Mouse (Mus musculus): ENCODE measurements around the gene Tmem274.
"Not testable (repeated sequence)": the region's sequence is repeated elsewhere in the genome, so short reads cannot be mapped to it uniquely, and the experiment has no call there.

Tmem274 gene

GRCm38 (mm10) chr4:149477078-149477477 is at the start of gene Tmem274:
Tmem274 (plus strand) TSS chr4:149477378.
- in situ Hi-C loops (cut with MboI; ENCODE audit: low sequenced_read_pairs) = no loop called here

- in situ Hi-C loops (cut with MboI; ENCODE audit: low sequenced_read_pairs) = no loop called here
Observed at GRCm38 (mm10) chr4:149429592-149429991, 47.6 kb upstream of the Tmem274 start.

GRCm38 (mm10) chr4:149431887-149432286 is 45.3 kb upstream of the Tmem274 start:
- in situ Hi-C loops (cut with MboI; ENCODE audit: low sequenced_read_pairs) = not testable (repeated sequence)

- in situ Hi-C loops (cut with MboI; ENCODE audit: low sequenced_read_pairs) = no loop called here
Observed at GRCm38 (mm10) chr4:149440576-149440975, 36.6 kb upstream of the Tmem274 start.

GRCm38 (mm10) chr4:149442436-149442835 is 34.7 kb upstream of the Tmem274 start:
- in situ Hi-C loops (cut with MboI; ENCODE audit: low sequenced_read_pairs) = no loop called here

- in situ Hi-C loops (cut with MboI; ENCODE audit: low sequenced_read_pairs) = no loop called here
Observed at GRCm38 (mm10) chr4:149444465-149444864, 32.7 kb upstream of the Tmem274 start.

GRCm38 (mm10) chr4:149444964-149445701 is 32.0 kb upstream of the Tmem274 start:
- in situ Hi-C loops (cut with MboI; ENCODE audit: low sequenced_read_pairs) = no loop called here

GRCm38 (mm10) chr4:149445868-149446267 is 31.3 kb upstream of the Tmem274 start:
- in situ Hi-C loops (cut with MboI; ENCODE audit: low sequenced_read_pairs) = no loop called here

- in situ Hi-C loops (cut with MboI; ENCODE audit: low sequenced_read_pairs) = no loop called here
Observed at GRCm38 (mm10) chr4:149446309-149446708, 30.9 kb upstream of the Tmem274 start.

- in situ Hi-C loops (cut with MboI; ENCODE audit: low sequenced_read_pairs) = no loop called here
Observed at GRCm38 (mm10) chr4:149450636-149451035, 26.5 kb upstream of the Tmem274 start.

GRCm38 (mm10) chr4:149453656-149454055 is 23.5 kb upstream of the Tmem274 start:
- in situ Hi-C loops (cut with MboI; ENCODE audit: low sequenced_read_pairs) = no loop called here

GRCm38 (mm10) chr4:149454263-149454662 is 22.9 kb upstream of the Tmem274 start:
- in situ Hi-C loops (cut with MboI; ENCODE audit: low sequenced_read_pairs) = no loop called here

GRCm38 (mm10) chr4:149454879-149455278 is 22.3 kb upstream of the Tmem274 start, which contains the start of gene Rbp7:
Rbp7 (minus strand) TSS chr4:149454978.
- in situ Hi-C loops (cut with MboI; ENCODE audit: low sequenced_read_pairs) = no loop called here

GRCm38 (mm10) chr4:149457163-149457562 is 20.0 kb upstream of the Tmem274 start:
- in situ Hi-C loops (cut with MboI; ENCODE audit: low sequenced_read_pairs) = not testable (repeated sequence)

- in situ Hi-C loops (cut with MboI; ENCODE audit: low sequenced_read_pairs) = no loop called here
Observed at GRCm38 (mm10) chr4:149457831-149458430, 19.2 kb upstream of the Tmem274 start.

GRCm38 (mm10) chr4:149458526-149458925 is 18.7 kb upstream of the Tmem274 start:
- in situ Hi-C loops (cut with MboI; ENCODE audit: low sequenced_read_pairs) = no loop called here

- in situ Hi-C loops (cut with MboI; ENCODE audit: low sequenced_read_pairs) = no loop called here
Observed at GRCm38 (mm10) chr4:149459425-149459824, 17.8 kb upstream of the Tmem274 start.

GRCm38 (mm10) chr4:149460475-149460874 is 16.7 kb upstream of the Tmem274 start:
- in situ Hi-C loops (cut with MboI; ENCODE audit: low sequenced_read_pairs) = not testable (repeated sequence)

GRCm38 (mm10) chr4:149461579-149462304 is 15.4 kb upstream of the Tmem274 start:
- in situ Hi-C loops (cut with MboI; ENCODE audit: low sequenced_read_pairs) = no loop called here

- in situ Hi-C loops (cut with MboI; ENCODE audit: low sequenced_read_pairs) = no loop called here
Observed at GRCm38 (mm10) chr4:149462305-149462971, 14.7 kb upstream of the Tmem274 start.

GRCm38 (mm10) chr4:149463435-149463950 is 13.7 kb upstream of the Tmem274 start:
- in situ Hi-C loops (cut with MboI; ENCODE audit: low sequenced_read_pairs) = no loop called here

Data from CH12F3 (cell line).